Mouse (Mus musculus): ENCODE measurements at regions not wholly inside any gene's neighbourhood (a gene's known extent, or its start where the extent isn't known, plus 50 kb on each side); places are given as distances from the start of the nearest gene placed in this dataset.
A peak's percentile ranks its signal among the peaks of the same experiment; 100 is the strongest.

DNA sequence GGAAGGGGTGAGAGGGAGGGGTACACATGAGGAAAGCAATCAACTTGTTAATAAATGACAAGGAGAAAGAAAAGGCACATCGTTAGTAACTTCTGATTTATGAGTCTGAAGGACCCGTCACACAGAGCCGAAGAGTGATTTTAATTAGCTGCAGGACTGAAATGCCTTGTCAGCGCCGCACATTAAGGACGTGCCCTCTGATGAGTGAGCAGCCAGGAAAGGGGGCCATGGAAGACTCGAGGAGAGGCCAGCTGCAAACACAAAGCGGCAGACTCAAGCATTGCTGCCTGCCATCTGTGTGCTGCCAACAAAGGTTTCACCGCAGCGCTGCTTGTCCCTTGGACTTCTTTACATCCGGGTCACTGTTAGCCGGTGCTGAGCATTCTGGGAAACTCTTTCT, 184.8 kb upstream of the Fn1 start:
- DNase-seq (ENCODE audit: low read depth, low spot score): no peak

DNA sequence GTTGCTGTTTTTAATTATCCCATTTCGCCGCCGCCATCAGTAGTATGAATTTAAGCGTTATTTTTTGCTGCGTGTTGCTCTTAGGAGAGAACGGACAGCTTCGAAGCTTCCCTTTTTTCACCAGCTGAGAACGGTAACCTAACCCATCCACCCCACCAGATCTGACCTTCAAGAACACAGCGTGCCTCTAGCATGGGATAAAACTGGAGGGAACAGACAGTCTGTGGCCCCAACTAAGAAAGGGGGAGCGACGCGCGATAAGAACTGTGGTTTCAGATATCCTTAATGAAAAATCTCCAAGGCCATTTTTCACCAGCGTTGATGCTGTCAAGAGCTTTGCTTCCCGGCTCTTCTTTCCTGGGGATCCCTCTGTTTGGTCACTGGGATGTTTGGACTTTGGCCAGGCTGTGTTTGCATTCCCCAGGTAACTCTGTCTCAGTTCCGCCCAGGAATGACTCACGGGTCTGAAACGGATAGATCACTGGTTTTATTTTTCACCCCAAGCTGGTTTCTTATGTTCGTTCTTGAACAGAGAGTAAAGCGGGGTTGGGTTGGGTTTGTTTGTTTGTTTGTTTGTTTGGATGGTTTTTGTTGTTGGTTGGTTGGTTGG, 184.1 kb upstream of the Fn1 start:
- no peak for DNase-seq (ENCODE audit: low read depth, low spot score)

DNA sequence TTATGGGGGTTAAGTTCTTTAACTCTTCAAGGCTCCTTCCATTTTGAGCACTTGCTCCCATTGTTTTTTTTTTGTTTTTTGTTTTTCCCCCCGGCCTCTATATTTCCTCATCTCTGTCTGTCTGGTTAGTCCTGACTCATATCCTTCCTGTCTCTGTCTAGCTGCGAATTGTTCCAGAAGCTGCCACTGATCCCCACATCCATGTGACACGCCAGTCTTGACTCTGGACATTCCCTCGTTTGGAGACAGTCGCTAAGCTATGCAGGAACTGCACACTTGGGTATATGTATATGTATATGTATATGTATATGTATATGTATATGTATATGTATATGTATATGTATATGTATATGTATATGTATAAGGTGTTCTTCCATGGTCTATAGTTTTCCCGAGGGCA, 177.4 kb upstream of the Fn1 start:
- no peak for DNase-seq (ENCODE audit: low read depth, low spot score)

DNA sequence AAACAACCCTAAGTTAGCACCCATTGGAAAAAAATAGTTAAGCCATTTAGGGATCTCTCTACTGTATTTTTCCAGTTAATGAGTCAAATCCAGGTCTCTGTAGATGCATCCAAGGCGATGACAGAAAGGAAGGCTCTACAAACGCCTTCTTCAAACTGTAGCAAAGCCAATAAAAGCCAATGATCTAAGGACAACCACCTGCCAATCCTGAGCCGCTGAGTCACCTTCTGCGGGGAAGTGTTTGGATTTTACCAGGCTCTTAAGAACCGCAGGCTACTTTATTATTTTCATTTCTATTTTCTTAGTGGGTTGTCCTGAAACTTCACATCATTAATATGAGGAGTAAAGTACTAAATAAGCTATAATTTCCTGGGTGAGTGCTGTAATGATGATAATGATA, 171.4 kb upstream of the Fn1 start:
- DNase-seq (ENCODE audit: low read depth, low spot score): no peak

DNA sequence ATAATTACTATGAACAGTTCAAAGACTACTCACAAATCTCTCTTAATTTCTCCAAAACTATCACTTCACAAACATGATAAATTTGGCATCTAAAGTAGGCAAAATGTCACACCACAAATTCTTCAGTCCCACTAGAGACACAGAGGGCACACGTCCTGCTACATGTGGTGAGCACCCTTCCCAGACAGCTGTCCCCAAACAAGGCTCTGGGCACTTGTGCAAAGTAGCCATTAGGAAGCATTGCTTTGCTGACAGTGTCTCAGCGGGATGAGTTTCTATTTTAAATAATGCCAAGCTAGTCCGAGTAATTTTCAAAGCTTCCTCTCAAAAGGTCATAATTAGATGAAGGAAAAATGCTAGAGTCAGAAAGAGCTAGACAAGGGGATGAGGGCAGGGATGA, 169.1 kb upstream of the Fn1 start:
- no peak for DNase-seq (ENCODE audit: low read depth, low spot score)

DNA sequence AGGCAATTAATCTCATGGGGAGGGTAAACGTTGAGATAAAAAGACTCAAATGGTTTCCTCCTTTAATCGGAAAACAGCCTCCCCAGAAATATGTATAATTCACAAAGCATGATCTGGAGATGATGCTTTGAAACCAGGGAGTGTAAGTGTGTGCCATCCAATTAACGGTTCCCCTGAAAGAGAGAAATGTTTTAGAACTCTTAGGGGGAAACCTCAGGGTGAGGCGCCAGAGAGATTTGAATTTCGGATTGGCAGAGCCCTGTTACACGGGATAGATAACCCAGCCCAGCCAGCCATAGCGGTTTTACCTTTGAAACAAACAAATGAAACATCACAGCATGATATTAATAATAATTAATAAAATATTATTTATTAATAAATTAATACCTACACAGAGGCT, 168.1 kb upstream of the Fn1 start:
- DNase-seq (ENCODE audit: low read depth, low spot score): no peak

DNA sequence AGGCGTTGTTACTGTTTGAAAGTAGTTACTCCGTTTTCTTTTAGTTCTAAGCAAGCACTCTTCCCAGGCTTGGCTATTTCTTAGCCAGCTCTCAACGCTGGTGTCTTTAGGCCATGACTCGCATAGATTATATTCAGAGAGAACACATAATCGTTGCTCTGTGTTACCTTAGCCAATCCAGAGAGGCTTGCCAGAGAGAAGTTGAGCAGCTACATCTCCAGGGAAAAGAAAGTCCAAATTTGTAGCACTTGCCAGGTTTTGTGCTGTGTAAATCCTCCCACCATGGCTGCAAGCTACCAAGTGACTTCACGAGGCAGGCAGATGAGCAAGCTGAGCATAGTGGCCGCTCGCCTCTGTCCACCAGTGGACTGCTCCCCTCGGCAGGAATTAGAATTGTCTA, 163.3 kb upstream of the Fn1 start:
- peak; percentile 72 for DNase-seq (ENCODE audit: low read depth, low spot score)

DNA sequence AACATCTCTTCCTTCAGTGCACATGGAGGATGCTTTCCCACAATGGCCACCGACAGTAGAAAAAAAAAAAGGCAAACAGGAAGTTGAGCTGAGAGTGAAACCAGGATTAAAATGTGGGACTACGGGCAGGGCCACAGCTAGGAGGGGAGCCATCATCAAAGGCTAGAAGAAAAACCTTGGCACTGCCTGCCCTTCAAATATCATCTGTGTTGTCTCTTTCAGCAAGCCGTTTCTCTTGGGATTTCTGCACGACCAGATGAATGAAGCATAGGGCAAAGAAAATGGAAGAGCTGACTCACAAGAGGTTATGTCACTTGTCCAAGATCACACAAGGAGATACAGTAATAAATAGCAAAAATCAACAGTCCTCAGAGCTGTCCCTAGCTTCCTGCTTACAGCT, 161.1 kb upstream of the Fn1 start:
- peak; percentile 75 for DNase-seq (ENCODE audit: low read depth, low spot score)

DNA sequence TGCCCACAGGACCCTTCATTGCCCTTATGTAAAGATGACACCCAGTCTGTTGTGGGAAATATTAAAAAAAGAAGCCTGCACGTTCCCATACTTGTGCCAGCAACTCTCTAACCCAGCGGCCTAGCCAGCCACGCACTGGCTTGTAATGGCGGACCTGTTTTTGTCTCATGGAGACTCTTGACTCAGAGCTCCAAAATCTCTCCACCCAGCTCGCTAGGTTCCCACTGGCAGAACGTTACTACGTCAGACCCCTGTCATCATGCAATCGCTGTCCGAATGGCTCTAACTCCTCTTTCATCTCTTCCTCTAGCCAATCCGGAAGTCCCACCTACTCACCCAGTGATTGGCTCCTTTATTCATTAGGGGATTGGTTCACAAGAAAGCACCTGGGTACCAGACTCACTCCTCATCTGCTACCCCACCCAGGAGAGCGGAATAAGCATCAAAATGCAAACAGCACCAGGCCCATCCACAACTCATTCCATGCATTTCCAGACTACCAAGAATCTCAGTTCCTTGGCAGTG, 159.2 kb upstream of the Fn1 start:
- no peak for DNase-seq (ENCODE audit: low read depth, low spot score)

DNA sequence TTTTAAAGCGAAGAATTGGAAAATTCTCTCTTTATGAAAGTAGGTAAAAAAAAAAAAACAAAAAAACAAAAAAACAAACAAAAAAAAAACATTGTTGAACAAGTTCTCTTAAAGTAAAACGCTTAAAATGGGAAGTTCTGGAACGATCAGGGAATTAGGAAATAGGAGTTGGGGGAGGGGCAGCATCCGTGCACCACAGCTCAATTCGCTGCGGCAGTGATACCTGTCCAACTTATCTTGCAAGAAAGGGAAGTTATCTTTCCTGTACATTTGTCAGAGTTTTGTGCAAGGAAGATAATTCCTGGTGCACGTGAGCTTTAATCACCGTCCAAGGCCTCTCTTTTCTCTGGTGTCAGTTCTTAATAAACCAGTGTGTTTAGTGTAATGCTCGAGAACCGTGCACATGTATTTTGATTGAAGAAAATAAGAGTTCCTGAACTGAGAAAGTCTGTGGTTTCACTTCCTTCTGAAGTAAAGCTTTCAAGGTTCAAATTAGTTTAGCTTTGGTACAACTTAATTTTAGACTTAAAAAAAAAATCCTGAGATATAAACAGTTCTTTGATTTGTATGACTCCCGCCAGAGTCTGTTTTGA, 158.3 kb upstream of the Fn1 start:
- DNase-seq (ENCODE audit: low read depth, low spot score): no peak

DNA sequence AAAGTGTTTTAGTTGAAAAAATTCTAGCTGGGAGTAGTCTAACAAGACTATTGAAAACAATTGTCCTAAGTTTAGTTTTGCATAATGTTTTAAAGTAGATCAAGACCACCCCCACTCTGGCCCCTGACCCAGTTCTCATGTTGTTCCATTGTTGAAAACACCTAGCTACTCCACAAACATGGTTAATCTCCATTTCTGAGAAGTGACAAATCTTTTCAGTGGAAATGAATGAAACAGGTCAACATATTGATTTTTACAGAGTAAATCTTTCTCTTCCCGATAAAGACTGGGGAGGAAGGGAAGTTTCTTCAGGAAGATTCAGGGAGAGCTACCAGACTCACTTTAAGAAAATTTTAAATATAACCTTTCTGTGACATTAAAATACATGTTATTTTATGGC, 155.0 kb upstream of the Fn1 start:
- DNase-seq (ENCODE audit: low read depth, low spot score): no peak

DNA sequence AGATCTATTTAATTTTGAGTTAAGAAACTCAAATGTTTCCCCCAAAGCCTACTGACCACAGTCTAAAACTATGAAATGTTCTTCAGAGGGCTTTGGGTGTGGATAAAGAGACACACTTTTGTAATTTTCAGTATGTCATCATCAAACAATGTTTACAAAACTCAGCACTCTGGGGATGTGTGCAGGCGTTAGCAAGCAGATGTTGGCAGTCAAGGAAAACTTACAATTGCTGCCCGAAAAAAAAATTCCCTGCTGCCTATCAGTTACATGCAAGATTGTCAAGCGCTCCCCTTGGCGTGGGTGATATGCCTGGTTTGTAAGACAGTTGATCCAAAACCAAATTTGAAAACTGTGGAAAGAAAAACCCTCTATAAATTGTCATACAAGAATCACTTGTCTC, 154.6 kb upstream of the Fn1 start:
- peak; percentile 79 for DNase-seq (ENCODE audit: low read depth, low spot score)

DNA sequence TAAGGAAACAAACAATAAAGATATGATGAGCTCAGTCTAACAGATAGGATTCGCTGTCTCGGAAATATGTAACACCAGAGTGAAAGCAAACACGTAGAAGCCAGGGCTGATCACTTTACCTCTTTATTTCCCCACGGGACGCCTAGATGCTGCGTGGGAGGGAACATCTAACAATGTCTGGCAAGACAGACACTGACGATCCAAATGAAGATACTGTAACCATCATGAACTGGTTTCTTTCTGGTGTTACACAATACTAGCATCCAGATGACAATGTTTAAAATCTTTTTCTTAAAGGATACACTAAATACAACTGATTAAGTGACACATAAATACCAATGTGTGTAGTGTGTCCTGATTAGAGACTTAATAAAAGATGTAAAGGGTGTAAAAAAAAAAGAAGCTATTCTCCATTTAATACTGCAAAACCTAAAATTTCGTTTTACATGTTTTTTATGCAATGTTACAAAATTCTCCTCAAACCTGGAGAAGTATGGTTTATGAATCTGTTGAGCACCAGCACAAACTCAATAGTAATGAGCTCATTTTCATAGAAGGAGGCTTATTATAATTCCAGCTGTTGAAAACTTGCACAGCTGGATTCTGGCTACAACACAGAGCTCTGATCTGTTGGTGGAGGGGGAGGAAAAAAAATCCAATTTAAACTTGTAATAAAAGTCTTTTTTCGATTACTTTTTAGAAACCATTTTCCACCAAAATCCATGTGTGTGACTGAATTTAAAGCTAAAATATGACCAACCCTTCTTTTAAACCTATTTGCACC, 148.5 kb upstream of the Fn1 start:
- peak; percentile 54 for DNase-seq (ENCODE audit: low read depth, low spot score)

DNA sequence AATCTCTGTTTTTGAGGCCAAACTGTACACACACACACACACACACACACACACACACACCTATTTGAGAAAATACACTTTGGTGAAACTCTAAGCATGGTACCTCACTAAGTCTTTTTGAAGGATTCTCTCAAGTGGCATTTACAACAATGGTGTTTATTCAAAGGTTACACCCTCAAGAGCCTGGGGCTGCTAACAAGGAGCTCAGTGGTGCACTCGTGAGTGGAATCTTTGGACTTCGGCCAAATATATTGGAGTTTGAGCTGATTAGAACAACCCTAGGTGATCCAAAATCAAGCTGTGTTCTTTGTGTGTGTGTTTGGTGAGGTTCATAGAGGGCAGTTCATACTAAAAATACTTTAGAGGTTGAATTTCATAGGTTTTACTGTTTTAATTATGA, 147.6 kb upstream of the Fn1 start:
- no peak for DNase-seq (ENCODE audit: low read depth, low spot score)

DNA sequence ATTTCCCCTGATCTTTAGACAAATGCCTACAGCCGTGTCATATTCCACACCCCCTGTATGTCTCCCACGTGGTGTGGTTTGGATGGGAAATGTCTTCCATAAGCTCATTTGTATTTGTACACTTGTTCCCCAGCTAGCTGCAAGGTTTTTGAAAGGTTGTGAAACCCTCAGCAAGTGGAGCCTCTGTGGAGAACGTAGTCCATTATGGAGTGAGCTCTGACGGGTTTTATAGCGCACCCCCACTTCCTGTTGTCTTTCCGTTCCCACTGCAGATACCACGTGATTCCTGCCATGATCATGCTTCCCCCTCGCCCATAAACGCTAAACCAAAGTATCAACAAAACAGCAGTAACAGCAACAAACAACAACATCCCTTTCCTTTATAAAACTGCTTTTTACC, 145.6 kb upstream of the Fn1 start:
- DNase-seq (ENCODE audit: low read depth, low spot score): no peak

DNA sequence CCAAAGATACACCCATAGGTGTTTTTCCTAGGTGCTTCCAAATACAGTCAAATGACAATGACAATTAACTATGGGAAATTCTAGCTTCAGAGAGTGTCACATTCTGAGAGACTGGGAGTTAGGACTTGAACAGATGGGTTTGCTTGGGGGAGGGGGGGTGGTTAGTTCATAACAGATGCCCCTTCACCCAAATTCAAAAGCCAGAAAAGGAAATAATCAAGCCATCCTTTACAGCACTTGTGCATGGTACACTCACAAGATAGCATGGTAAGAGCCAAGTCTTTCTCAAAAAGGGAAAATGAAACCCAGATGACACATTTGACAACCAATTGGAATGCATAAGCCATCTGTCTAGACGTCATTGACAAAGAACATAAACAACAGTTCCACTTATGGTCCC, 135.4 kb upstream of the Fn1 start:
- no peak for DNase-seq (ENCODE audit: low read depth, low spot score)

DNA sequence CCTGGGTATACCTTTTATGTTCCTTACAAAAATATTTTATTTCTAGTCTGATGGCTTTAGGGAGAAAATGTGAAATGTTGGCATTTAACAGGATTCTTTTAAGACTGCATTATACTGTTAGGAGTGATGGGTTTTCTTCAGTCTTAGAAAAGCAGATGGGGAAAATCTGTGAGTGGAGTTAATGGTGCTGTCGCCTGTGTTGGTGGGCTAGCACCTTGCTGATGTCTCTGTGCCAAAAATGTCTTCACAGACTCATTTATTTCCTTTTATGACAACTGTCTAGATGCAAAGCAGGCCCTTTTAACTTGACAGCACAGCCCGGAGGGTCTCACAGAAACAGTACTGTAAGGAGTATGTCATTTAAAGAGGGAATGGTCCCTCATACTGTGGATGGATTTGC, 131.9 kb upstream of the Fn1 start:
- no peak for DNase-seq (ENCODE audit: low read depth, low spot score)

DNA sequence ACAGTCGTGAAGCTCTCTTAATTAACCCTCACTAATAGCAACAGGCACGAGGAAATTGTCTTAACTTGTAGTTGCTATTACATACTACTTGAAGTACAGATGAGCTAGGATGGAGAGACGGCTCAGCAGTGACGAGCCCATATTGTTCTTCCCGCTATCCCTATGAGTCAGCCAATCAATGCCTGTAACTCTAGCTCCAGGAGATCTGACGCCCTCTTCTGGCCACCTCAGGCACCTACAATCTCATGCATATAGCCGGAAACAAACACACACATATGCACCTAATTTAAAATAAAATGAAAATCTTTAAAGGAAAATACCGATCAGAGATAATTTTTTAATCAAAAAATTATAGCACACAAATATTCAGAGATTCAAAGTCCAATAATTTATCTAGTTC, 125.3 kb upstream of the Fn1 start:
- DNase-seq (ENCODE audit: low read depth, low spot score): no peak

DNA sequence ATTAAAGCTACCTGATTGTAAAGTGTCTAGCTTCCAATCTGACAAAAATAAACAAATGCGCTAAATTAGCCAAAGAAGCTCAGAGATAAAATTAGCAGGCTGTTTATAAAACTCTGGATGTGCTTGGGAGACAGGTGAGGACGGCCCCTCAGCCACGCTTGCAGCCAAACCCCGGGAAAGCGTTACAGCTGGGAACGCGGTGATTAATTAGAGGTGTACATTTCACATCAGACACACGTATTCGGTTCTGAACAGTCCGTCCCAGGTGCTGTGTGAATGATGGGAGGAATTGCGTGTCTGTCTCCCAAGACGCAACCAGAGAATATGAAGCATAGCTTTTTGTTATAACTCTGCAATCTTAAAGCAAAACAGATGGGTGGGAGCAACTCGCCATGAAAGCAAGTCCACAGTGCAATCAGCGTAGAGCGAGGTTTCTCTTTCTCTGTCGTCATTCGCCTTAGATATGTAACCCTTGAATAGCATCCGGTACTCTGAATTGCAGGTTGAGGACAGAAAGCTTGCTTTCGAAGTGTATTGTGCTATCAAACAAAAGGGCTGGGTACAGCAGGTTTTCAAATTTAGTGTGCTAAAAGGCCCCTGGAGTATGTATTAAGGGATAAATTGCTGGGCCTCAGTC, 123.0 kb upstream of the Fn1 start:
- DNase-seq (ENCODE audit: low read depth, low spot score): no peak

DNA sequence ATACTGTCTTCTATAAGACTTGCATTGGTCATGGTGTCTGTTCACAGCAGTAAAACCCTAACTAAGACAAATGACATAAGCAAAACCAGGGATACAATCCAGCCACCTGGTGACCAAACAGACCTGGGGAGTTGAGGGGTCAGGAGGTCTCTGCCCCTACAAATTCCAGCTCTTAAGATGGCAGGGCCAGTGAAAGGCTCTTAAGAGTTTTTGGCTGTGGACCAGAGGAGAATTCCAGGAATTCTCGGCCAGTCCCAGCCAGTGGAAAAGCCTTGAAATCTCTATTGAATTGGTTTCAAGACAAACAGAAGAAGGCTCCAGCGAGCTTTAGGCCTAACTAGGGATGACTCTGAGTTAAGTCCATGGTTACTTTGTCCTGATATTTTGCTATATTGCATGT, 119.5 kb upstream of the Fn1 start:
- DNase-seq (ENCODE audit: low read depth, low spot score): no peak

DNA sequence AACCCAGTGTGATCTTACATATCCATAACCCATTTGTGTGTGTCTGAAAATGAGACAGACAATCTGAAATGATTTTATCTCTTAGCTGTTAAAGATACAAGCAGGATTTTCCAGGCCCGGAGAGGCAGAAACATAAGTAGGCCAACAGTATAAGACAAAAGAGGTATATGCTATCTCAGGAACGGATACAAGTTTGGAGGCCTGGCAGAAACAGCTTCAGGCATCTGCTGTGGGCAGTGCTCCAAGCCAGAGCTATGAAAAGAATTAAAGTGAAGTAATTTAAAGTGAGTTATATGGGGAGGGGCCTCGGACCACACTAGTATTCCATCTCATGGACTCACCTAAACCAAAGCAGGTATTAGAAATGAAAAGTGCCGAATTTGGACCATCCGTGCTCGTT, 118.8 kb upstream of the Fn1 start:
- DNase-seq (ENCODE audit: low read depth, low spot score): no peak

DNA sequence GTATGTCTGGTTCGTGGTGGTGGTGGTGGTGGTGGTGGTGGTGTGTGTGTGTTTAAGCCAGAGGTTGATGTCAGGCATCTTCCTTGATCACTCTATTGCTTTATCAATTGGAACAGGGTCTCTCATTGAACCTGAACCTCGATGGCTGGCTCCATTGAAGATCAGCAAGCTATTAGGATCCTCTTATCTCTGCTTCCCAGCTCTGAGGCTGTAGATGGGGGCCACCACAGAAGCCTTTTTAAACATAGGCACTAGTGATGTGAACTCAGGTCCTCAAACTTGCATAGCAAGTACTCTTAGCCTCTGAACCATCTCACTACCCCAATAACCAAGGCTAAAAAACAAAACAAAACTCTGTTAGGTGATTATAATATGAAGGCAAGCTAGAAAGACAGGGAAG, 116.6 kb upstream of the Fn1 start:
- DNase-seq (ENCODE audit: low read depth, low spot score): no peak

DNA sequence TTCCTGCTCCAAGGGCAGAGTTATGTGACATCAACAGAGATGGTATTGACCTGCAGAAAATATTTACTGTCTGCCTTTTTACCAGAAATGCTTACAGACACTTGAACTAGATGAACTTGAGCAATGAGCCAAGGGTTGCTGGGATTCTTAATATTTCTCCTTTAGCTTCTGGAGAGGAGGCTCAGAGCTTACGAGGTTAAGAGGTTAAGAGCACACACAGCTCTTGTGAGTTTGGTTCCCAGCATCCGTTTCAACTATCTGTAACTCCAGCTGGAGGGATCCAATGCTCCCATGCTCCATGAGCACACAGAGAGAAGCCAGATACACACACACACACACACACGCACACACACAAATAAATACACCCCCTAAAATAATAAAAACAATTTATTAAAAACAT, 114.7 kb upstream of the Fn1 start:
- DNase-seq (ENCODE audit: low read depth, low spot score): no peak
